Mouse (Mus musculus) liver, adult 2 months (tissue): Measurements from ENCODE around the gene Zdhhc14. TPM values are rescaled to one million over a fixed set of nuclear protein-coding genes. Genes with fewer than 3 reads are reported as not detected.
A peak's percentile ranks its signal among the peaks of the same experiment; 100 is the strongest.

Experiments used
- DNase-seq: peaks from one replicate; pipeline ENCODE4 v3.0.0-alpha.2; 2011; ENCODE audit warnings: low read depth, low spot score; ENCODE audit errors: extremely low read depth
- H3K27ac ChIP-seq: fragments of 200-500 bp; replicated peaks from 2 replicates; pipeline ENCODE4 v1.5.1; 2012; ENCODE audit warnings: low read depth, mild to moderate bottlenecking, control low read depth, inconsistent platforms, low read length; ENCODE audit not compliant: insufficient read depth
- H3K27me3 ChIP-seq: fragments of 200-500 bp; 2 replicates; pipeline ENCODE4 v1.6.1; 2012; ENCODE audit warnings: mild to moderate bottlenecking, moderate library complexity, low read length, inconsistent platforms; ENCODE audit not compliant: control insufficient read depth, insufficient read depth
- H3K36me3 ChIP-seq: fragments of 200-500 bp; 2 replicates; pipeline ENCODE4 v1.6.1; 2012; ENCODE audit warnings: low read length, inconsistent platforms; ENCODE audit not compliant: control insufficient read depth, insufficient read depth
- H3K4me1 ChIP-seq: fragments of 200-500 bp; 2 replicates; pipeline ENCODE4 v1.6.1; 2011; ENCODE audit warnings: low read length; ENCODE audit not compliant: control insufficient read depth, insufficient read depth
- H3K4me3 ChIP-seq: fragments of 200-500 bp; 2 replicates; pipeline ENCODE4 v1.5.1; 2011; ENCODE audit warnings: low read depth, mild to moderate bottlenecking, control low read depth, low read length, moderate library complexity; ENCODE audit not compliant: insufficient read depth
- H3K79me2 ChIP-seq: fragments of 200-500 bp; 2 replicates; pipeline ENCODE4 v1.6.1; 2012; ENCODE audit warnings: inconsistent platforms, mild to moderate bottlenecking, low read length, moderate library complexity; ENCODE audit not compliant: control insufficient read depth, insufficient read depth
- H3K9ac ChIP-seq: fragments of 200-500 bp; 2 replicates; pipeline ENCODE4 v1.6.1; 2012; ENCODE audit warnings: low read depth, mild to moderate bottlenecking, control low read depth, inconsistent platforms, low read length
- CTCF ChIP-seq: fragments of 200-500 bp; IDR thresholded peaks from 2 replicates; pipeline ENCODE4 v1.5.1; 2011; ENCODE audit warnings: low read depth, low read length, control low read depth
- POLR2A ChIP-seq: fragments of 200-500 bp; IDR thresholded peaks from 2 replicates; pipeline ENCODE4 v1.6.1; 2011; ENCODE audit warnings: low read length, control low read depth; ENCODE audit not compliant: insufficient read depth; ENCODE audit errors: extremely low read depth
- WGBS: fragments of 180-500 bp; shearing (Covaris S2); methylation state at CpG from one replicate; pipeline ENCODE4 v1.1.7; 2018; 5-methylcytosine and 5-hydroxymethylcytosine counted together
- polyA plus RNA-seq: library from polyadenylated mRNA; depleted of rRNA; stranded (reverse); fragments of >200 nt; gene quantifications from 2 replicates; pipeline ENCODE4 v1.2.3, GENCODE M21; 2012
- total RNA-seq: library from RNA; depleted of rRNA; stranded (reverse); fragments of >200 nt; gene quantifications from 2 replicates; pipeline ENCODE4 v1.2.3, GENCODE M21; 2014

Zdhhc14 gene
- total and polyA plus RNA-seq, 2 experiments: 0.99 to 1.1 TPM

GRCm38 (mm10) chr17:5490351-5490750 lies 2.0 kb upstream of the Zdhhc14 start:
- Histone ChIP-seq H3K27ac (no peak overlapping the region), H3K4me1 (peaks cover 8% of the 10 kb centered on the region), H3K4me3 (no peak overlapping the region), H3K9ac (no peak overlapping the region), H3K36me3 (no peaks in the 10 kb centered on the region), H3K27me3 (no peaks in the 10 kb centered on the region), H3K79me2 (no peaks in the 10 kb centered on the region; the same call in 1 of the 2 replicates)
- TF ChIP-seq CTCF (no peak), POLR2A (no peak)
- DNase-seq: no peak
- 86% methylated on average over 3 of the region's 3 CpGs for WGBS

GRCm38 (mm10) chr17:5491031-5491800 lies 1.1 kb upstream of the Zdhhc14 start:
- Histone ChIP-seq H3K79me2 (no peaks in the 10 kb centered on the region; the same call in 1 of the 2 replicates), H3K9ac (peak overlapping the region; percentile 79), H3K27me3 (no peaks in the 10 kb centered on the region), H3K4me1 (peaks cover 8% of the 10 kb centered on the region), H3K4me3 (peak overlapping the region; percentile 76), H3K36me3 (no peaks in the 10 kb centered on the region), H3K27ac (peak overlapping the region; percentile 79)
- WGBS: under 1% methylated on average over 29 of the region's 29 CpGs
- no peak for TF ChIP-seq CTCF
- peak; percentile 83 for TF ChIP-seq POLR2A
- DNase-seq: peak; percentile 97

GRCm38 (mm10) chr17:5492746-5493160 lies 396 bp downstream of the Zdhhc14 start:
- peaks cover 8% of the 10 kb centered on the region for H3K4me1 ChIP-seq

GRCm38 (mm10) chr17:5493161-5493771 lies 909 bp downstream of the Zdhhc14 start:
- Histone ChIP-seq H3K4me3 (peak overlapping the region; percentile 76), H3K79me2 (peaks cover 6% of the 10 kb centered on the region; the same call in 1 of the 2 replicates), H3K9ac (peak overlapping the region; percentile 80), H3K27ac (peak overlapping the region; percentile 65), H3K4me1 (peaks cover 8% of the 10 kb centered on the region), H3K36me3 (no peaks in the 10 kb centered on the region), H3K27me3 (no peaks in the 10 kb centered on the region)
- TF ChIP-seq CTCF (no peak), POLR2A (no peak)
- DNase-seq: no peak
- WGBS: 2% methylated on average over 46 of the region's 53 CpGs

More at GRCm38 (mm10) chr17:5492746-5493160, 396 bp downstream of the Zdhhc14 start:
- Histone ChIP-seq H3K27me3 (no peaks in the 10 kb centered on the region), H3K79me2 (peaks cover 2% of the 10 kb centered on the region; the same call in 1 of the 2 replicates), H3K36me3 (no peaks in the 10 kb centered on the region), H3K4me3 (peak overlapping the region; percentile 76), H3K9ac (peak overlapping the region; percentile 80), H3K27ac (peak overlapping the region; percentile 65)
- WGBS: under 1% methylated on average over 39 of the region's 48 CpGs
- TF ChIP-seq POLR2A (no peak), CTCF (no peak)
- DNase-seq: peak; percentile 51

- TF ChIP-seq CTCF: no peak
- TF ChIP-seq POLR2A: no peak
- no peak overlapping the region for H3K27ac ChIP-seq
- H3K36me3 ChIP-seq: no peaks in the 10 kb centered on the region
- 42% methylated on average over 4 of the region's 4 CpGs for WGBS
- H3K4me1 ChIP-seq: peaks cover 8% of the 10 kb centered on the region
- peak overlapping the region; percentile 76 for H3K4me3 ChIP-seq
- H3K27me3 ChIP-seq: no peaks in the 10 kb centered on the region
- no peak for DNase-seq
- peaks cover 7% of the 10 kb centered on the region; the same call in 1 of the 2 replicates for H3K79me2 ChIP-seq
- H3K9ac ChIP-seq: peak overlapping the region; percentile 80
Measured at GRCm38 (mm10) chr17:5493809-5494208, 1.5 kb downstream of the Zdhhc14 start.
